Mouse (Mus musculus): ENCODE measurements around the gene Adam25. TPM values are rescaled to one million over a fixed set of nuclear protein-coding genes. Genes with fewer than 3 reads are reported as not detected.
"Not testable (repeated sequence)": the region's sequence is repeated elsewhere in the genome, so short reads cannot be mapped to it uniquely, and the experiment has no call there.

Gene Adam25
- not detected in 2 replicates for polyA plus RNA-seq (2015; fragmentation: Nextera tagmentation; extraction: Ambion mirVana)

DNA sequence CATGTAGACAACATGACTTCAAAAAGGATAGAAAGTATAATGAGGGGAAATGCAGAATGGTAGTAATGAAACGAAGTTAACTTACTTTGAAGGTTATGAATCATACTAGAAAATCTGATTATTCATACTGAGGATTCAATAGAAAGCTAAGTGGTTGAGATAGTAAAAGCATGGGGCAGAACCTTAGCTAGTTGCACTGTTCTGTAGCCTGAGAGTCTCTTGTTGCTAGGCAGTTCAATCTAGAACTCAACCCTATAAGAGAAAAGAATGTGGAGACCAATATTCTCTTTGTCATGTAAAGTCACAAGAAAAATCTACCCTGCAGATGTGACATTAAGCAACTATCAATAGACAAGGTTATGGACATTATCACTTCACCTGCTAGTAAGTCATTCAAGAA, at the start of gene Adam25:
Gene Adam25, plus strand, starts transcription at position 301 of the 400 bp plus-strand sequence.
- H3K9ac ChIP-seq; H3K4me2 ChIP-seq; H3K36me3 ChIP-seq; ATAC-seq (ENCODE audit: insufficient read depth, low FRiP score, low read depth); H3K27me3 ChIP-seq (replicated peaks); H3K9me3 ChIP-seq; H3K4me3 ChIP-seq (replicated peaks); H3K4me1 ChIP-seq; H3K27ac ChIP-seq: not testable (repeated sequence)
- WGBS = 59% methylated on average over 1 of the region's 1 CpGs

- WGBS = 87% methylated on average over 4 of the region's 4 CpGs
- not testable (repeated sequence) for H3K9ac ChIP-seq; H3K4me3 ChIP-seq (replicated peaks); H3K4me1 ChIP-seq; H3K9me3 ChIP-seq; H3K36me3 ChIP-seq; H3K4me2 ChIP-seq; ATAC-seq (ENCODE audit: insufficient read depth, low FRiP score, low read depth); H3K27me3 ChIP-seq (replicated peaks); H3K27ac ChIP-seq
Measured at GRCm38 (mm10) chr8:40715406-40715805, 36.6 kb upstream of the Adam25 start.

DNA sequence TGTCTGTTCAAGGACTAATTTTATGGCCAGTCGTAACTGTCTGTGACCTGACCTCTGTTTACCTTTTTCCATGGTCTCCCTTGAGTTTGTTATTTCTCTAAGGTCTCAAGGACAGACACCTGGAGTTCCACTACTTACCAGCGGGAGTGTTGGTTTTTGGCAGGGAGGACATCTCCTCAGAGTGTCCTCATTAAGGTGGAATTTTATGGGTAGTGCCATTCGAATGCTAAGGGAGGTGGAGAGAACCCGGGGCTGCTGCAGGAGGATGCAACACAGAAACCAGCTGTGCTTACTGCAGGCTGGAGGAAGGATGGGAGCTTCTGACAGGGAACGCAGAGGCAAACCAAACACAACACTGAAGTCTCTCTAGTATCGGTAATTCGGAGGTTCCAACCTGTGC, 36.0 kb upstream of the Adam25 start:
- H3K27ac ChIP-seq = no peak overlapping the region
- ATAC-seq (ENCODE audit: insufficient read depth, low FRiP score, low read depth) = no peak
- H3K9ac ChIP-seq = no peak overlapping the region
- H3K27me3 ChIP-seq (replicated peaks) = no peaks in the 10 kb centered on the region
- WGBS = 86% methylated on average over 7 of the region's 7 CpGs
- no peaks in the 10 kb centered on the region for H3K36me3 ChIP-seq
- H3K4me3 ChIP-seq (replicated peaks) = no peak overlapping the region
- no peak overlapping the region for H3K4me2 ChIP-seq
- H3K4me1 ChIP-seq = no peaks in the 10 kb centered on the region
- H3K9me3 ChIP-seq = no peaks in the 10 kb centered on the region

DNA sequence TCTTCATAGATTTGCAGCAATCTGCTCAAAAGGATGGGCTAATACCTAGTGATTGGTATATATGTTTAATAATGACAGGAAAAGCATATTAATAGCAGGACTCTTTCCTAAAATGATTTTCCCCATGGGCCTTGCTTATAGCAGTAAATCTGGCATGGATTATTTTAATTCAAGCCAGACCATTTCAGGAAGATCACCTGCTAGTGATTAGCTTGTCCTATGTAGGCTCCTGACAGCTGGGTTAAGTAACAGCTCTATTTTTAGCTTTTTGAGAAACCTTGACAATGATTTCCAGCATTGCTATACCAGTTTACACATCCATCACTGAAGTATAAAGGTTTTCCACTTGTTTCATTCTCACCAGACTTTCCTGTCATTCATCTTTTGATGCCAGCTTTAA, 31.3 kb downstream of the Adam25 start:
- H3K9me3 ChIP-seq = no peaks in the 10 kb centered on the region
- no peak for ATAC-seq (ENCODE audit: insufficient read depth, low FRiP score, low read depth)

GRCm38 (mm10) chr8:40792973-40793372, 41.0 kb downstream of the Adam25 start, which contains the start of gene Adam20:
Adam20 (plus strand) TSS chr8:40793273.
- H3K4me3 ChIP-seq (replicated peaks); H3K4me2 ChIP-seq; ATAC-seq (ENCODE audit: insufficient read depth, low FRiP score, low read depth); H3K27ac ChIP-seq; H3K9me3 ChIP-seq; H3K4me1 ChIP-seq; H3K27me3 ChIP-seq (replicated peaks); H3K9ac ChIP-seq; H3K36me3 ChIP-seq: not testable (repeated sequence)
- WGBS = 70% methylated on average over 1 of the region's 1 CpGs

More for the DNA sequence above, 31.3 kb downstream of the Adam25 start:
- H3K4me2 ChIP-seq = no peak overlapping the region
- no peaks in the 10 kb centered on the region for H3K36me3 ChIP-seq
- H3K27me3 ChIP-seq (replicated peaks) = no peaks in the 10 kb centered on the region
- no peak overlapping the region for H3K9ac ChIP-seq
- H3K27ac ChIP-seq = no peak overlapping the region
- H3K4me3 ChIP-seq (replicated peaks) = no peak overlapping the region
- no peaks in the 10 kb centered on the region for H3K4me1 ChIP-seq

DNA sequence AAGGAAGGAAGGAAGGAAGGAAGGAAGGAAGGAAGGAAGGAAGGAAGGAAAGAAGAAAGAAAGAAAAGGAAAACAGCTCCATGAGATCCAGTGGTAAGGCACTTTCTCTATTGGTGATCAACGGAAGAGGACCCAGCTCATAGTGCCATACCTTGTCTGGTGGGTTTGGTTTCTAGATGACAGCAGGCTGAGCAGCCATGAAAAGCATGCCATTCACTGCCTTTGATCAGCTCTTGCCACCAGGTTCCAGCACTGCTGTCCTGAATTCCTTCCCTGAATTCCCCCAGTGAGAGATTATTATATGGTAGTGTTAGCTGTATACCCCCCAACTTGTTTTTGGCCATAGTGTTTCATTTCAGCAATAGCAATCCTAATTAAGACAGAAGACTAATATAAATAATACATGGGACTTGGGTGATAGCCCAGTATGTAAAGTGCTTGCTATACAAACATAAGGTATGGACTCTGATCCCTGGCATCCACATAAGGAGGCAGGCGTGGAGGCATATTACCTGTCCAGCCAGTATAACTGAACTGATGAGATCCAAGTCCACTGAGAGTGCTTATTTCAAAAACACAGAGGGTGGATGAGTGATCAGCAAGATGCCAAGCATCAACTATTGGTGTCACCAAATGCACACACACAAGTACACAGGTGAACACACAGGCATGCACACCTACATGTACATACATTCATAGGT, 51.5 kb downstream of the Adam25 start:
- H3K27ac ChIP-seq = no peak overlapping the region
- no peaks in the 10 kb centered on the region for H3K36me3 ChIP-seq
- H3K9me3 ChIP-seq = no peaks in the 10 kb centered on the region
- H3K4me1 ChIP-seq = no peaks in the 10 kb centered on the region
- no peaks in the 10 kb centered on the region for H3K27me3 ChIP-seq (replicated peaks)
- no peak overlapping the region for H3K4me2 ChIP-seq
- no peak overlapping the region for H3K4me3 ChIP-seq (replicated peaks)
- no peak overlapping the region for H3K9ac ChIP-seq
- peak; percentile 73; the same call in 1 of the 2 replicates for ATAC-seq (ENCODE audit: insufficient read depth, low FRiP score, low read depth)
- WGBS = 68% methylated on average over 2 of the region's 2 CpGs

Other genes starting within 250 kb of the Adam25 start
- gene Adam24, start 77.1 kb upstream of the Adam25 start, polyA plus RNA-seq (2015; fragmentation: Nextera tagmentation; extraction: Ambion mirVana) = not detected in 2 replicates
- not detected in 2 replicates for gene Adam20, start 41.1 kb downstream of the Adam25 start, polyA plus RNA-seq (2015; fragmentation: Nextera tagmentation; extraction: Ambion mirVana)
- not detected in 2 replicates for gene Adam39, start 70.8 kb downstream of the Adam25 start, polyA plus RNA-seq (2015; fragmentation: Nextera tagmentation; extraction: Ambion mirVana)